Mouse (Mus musculus) intestine, postnatal 0 days (tissue): Measurements from ENCODE around the gene Anxa4. TPM values are rescaled to one million over a fixed set of nuclear protein-coding genes. Genes with fewer than 3 reads are reported as not detected.

ENCODE experiments used
- ATAC-seq: fragments of 200-750 bp; cut with Nextera tagmentation; 2 replicates; pipeline ENCODE4 v1.8.0; 2017; ENCODE audit warnings: mild to moderate bottlenecking, moderate TSS enrichment, moderate library complexity
- H3K27ac ChIP-seq: fragments of 300-500 bp; sonication (generic); 2 replicates; pipeline ENCODE4 v1.5.1; 2014; ENCODE audit warnings: mild to moderate bottlenecking, low read depth, low read length, moderate library complexity
- H3K27me3 ChIP-seq: fragments of 300-500 bp; sonication (generic); replicated peaks from 2 replicates; pipeline ENCODE4 v1.6.1; 2014; ENCODE audit warnings: low read length, mixed read lengths; ENCODE audit not compliant: control insufficient read depth, insufficient read depth
- H3K36me3 ChIP-seq: fragments of 300-500 bp; sonication (generic); 2 replicates; pipeline ENCODE4 v1.6.1; 2014; ENCODE audit warnings: mild to moderate bottlenecking, moderate library complexity; ENCODE audit not compliant: control insufficient read depth, insufficient read depth
- H3K4me1 ChIP-seq: fragments of 300-500 bp; sonication (generic); replicated peaks from 2 replicates; pipeline ENCODE4 v1.6.1; 2014; ENCODE audit warnings: antibody characterized with exemption, low read length, mixed read lengths; ENCODE audit not compliant: control insufficient read depth, insufficient read depth
- H3K4me2 ChIP-seq: fragments of 300-500 bp; sonication (generic); replicated peaks from 2 replicates; pipeline ENCODE4 v1.6.1; 2014; ENCODE audit warnings: low read depth, mild to moderate bottlenecking, moderate library complexity
- H3K4me3 ChIP-seq: fragments of 300-500 bp; sonication (generic); 2 replicates; pipeline ENCODE4 v1.5.1; 2014; ENCODE audit warnings: low read depth, low read length
- H3K9ac ChIP-seq: fragments of 300-500 bp; sonication (generic); 2 replicates; pipeline ENCODE4 v1.6.1; 2014; ENCODE audit warnings: mild to moderate bottlenecking, low read depth, low read length
- H3K9me3 ChIP-seq: fragments of 300-500 bp; sonication (generic); 2 replicates; pipeline ENCODE4 v1.6.1; 2016; ENCODE audit warnings: mixed run types; ENCODE audit not compliant: control insufficient read depth
- CTCF ChIP-seq: sonication (generic); IDR thresholded peaks from 2 replicates; pipeline ENCODE4 v1.5.1; 2016; ENCODE audit warnings: low read depth, mild to moderate bottlenecking, control low read depth, antibody characterized with exemption, moderate library complexity
- WGBS: fragments of 180-500 bp; shearing (Covaris S2); extraction: QIAGEN DNeasy Blood & Tissue Kit; methylation state at CpG from one replicate; pipeline ENCODE4 v1.1.7; 2014; 5-methylcytosine and 5-hydroxymethylcytosine counted together
- polyA plus RNA-seq: library from polyadenylated mRNA; unstranded; fragments of >200 nt; fragmentation: Nextera tagmentation; extraction: Ambion mirVana; gene quantifications from 2 replicates; pipeline ENCODE4 v1.2.1, GENCODE M21; 2015

The Anxa4 gene
- polyA plus RNA-seq, 1 experiment from 2014 or later: 541 TPM

GRCm38 (mm10) chr6:86819926-86820325 lies 26.5 kb upstream of the Anxa4 start:
- no peak overlapping the region for H3K4me2 ChIP-seq
- no peaks in the 10 kb centered on the region for H3K27me3 ChIP-seq
- H3K9me3 ChIP-seq: no peaks in the 10 kb centered on the region
- H3K36me3 ChIP-seq: no peaks in the 10 kb centered on the region
- H3K27ac ChIP-seq: no peak overlapping the region
- no peak for TF ChIP-seq CTCF
- no peak for ATAC-seq
- H3K4me3 ChIP-seq: no peak overlapping the region
- no peak overlapping the region for H3K9ac ChIP-seq
- 87% methylated on average over 5 of the region's 5 CpGs for WGBS
- no peaks in the 10 kb centered on the region for H3K4me1 ChIP-seq

- H3K4me2 ChIP-seq: no peak overlapping the region
- ATAC-seq: no peak
Measured at GRCm38 (mm10) chr6:86818914-86819313, 25.5 kb upstream of the Anxa4 start.

GRCm38 (mm10) chr6:86816586-86816985 lies 23.2 kb upstream of the Anxa4 start:
- Histone ChIP-seq H3K4me3 (no peak overlapping the region), H3K9ac (no peak overlapping the region), H3K4me2 (no peak overlapping the region), H3K4me1 (no peaks in the 10 kb centered on the region), H3K9me3 (no peaks in the 10 kb centered on the region), H3K27ac (no peak overlapping the region), H3K36me3 (no peaks in the 10 kb centered on the region), H3K27me3 (no peaks in the 10 kb centered on the region)
- TF ChIP-seq CTCF: peak; percentile 78
- WGBS: 19% methylated on average over 8 of the region's 8 CpGs
- no peak for ATAC-seq

More at GRCm38 (mm10) chr6:86818914-86819313, 25.5 kb upstream of the Anxa4 start:
- Histone ChIP-seq H3K9me3 (no peaks in the 10 kb centered on the region), H3K27me3 (no peaks in the 10 kb centered on the region), H3K9ac (no peak overlapping the region), H3K4me3 (no peak overlapping the region), H3K27ac (no peak overlapping the region), H3K36me3 (no peaks in the 10 kb centered on the region), H3K4me1 (no peaks in the 10 kb centered on the region)
- 68% methylated on average over 4 of the region's 4 CpGs for WGBS
- TF ChIP-seq CTCF: no peak

- ATAC-seq: no peak
- 26% methylated on average over 7 of the region's 7 CpGs for WGBS
- H3K27ac ChIP-seq: no peak overlapping the region
- no peaks in the 10 kb centered on the region for H3K9me3 ChIP-seq
- H3K4me1 ChIP-seq: no peaks in the 10 kb centered on the region
- H3K4me2 ChIP-seq: no peak overlapping the region
- no peak overlapping the region for H3K9ac ChIP-seq
- H3K27me3 ChIP-seq: no peaks in the 10 kb centered on the region
- no peak overlapping the region for H3K4me3 ChIP-seq
- no peak for TF ChIP-seq CTCF
- H3K36me3 ChIP-seq: no peaks in the 10 kb centered on the region
Measured at GRCm38 (mm10) chr6:86815436-86815835, 22.1 kb upstream of the Anxa4 start.

- Histone ChIP-seq H3K4me1 (no peaks in the 10 kb centered on the region), H3K36me3 (no peaks in the 10 kb centered on the region), H3K27me3 (no peaks in the 10 kb centered on the region), H3K4me3 (no peak overlapping the region), H3K9ac (no peak overlapping the region), H3K27ac (no peak overlapping the region), H3K4me2 (no peak overlapping the region), H3K9me3 (no peaks in the 10 kb centered on the region)
- no peak for ATAC-seq
- no peak for TF ChIP-seq CTCF
- WGBS: 63% methylated on average over 3 of the region's 3 CpGs
Measured at GRCm38 (mm10) chr6:86814926-86815325, 21.5 kb upstream of the Anxa4 start.

GRCm38 (mm10) chr6:86813341-86813740 lies 20.0 kb upstream of the Anxa4 start:
- 23% methylated on average over 3 of the region's 3 CpGs for WGBS
- no peak for ATAC-seq

GRCm38 (mm10) chr6:86812919-86813318 lies 19.5 kb upstream of the Anxa4 start:
- no peak overlapping the region for H3K4me3 ChIP-seq
- no peak overlapping the region for H3K27ac ChIP-seq
- no peak overlapping the region for H3K4me2 ChIP-seq
- ATAC-seq: no peak
- H3K4me1 ChIP-seq: no peaks in the 10 kb centered on the region
- no peaks in the 10 kb centered on the region for H3K9me3 ChIP-seq
- TF ChIP-seq CTCF: no peak
- no peaks in the 10 kb centered on the region for H3K27me3 ChIP-seq
- H3K36me3 ChIP-seq: no peaks in the 10 kb centered on the region
- no peak overlapping the region for H3K9ac ChIP-seq
- WGBS: 50% methylated on average over 4 of the region's 4 CpGs

More at GRCm38 (mm10) chr6:86813341-86813740, 20.0 kb upstream of the Anxa4 start:
- H3K4me2 ChIP-seq: no peak overlapping the region
- H3K27ac ChIP-seq: no peak overlapping the region
- TF ChIP-seq CTCF: peak; percentile 75
- H3K4me1 ChIP-seq: no peaks in the 10 kb centered on the region
- no peaks in the 10 kb centered on the region for H3K9me3 ChIP-seq
- no peak overlapping the region for H3K4me3 ChIP-seq
- H3K9ac ChIP-seq: no peak overlapping the region
- no peaks in the 10 kb centered on the region for H3K36me3 ChIP-seq
- no peaks in the 10 kb centered on the region for H3K27me3 ChIP-seq
